Mouse (Mus musculus): ENCODE results near the gene Rundc3a. TPM values are rescaled to one million over a fixed set of nuclear protein-coding genes. Genes with fewer than 3 reads are reported as not detected.

Rundc3a gene
- polyA plus RNA-seq, 1 experiment from 2014 or later, result 1.0 TPM

- H3K36me3 ChIP-seq (ENCODE audit: control insufficient read depth, insufficient read depth, low read length), result peaks cover 9% of the 10 kb centered on the region
- H3K4me1 ChIP-seq (ENCODE audit: control insufficient read depth, insufficient read depth, low read length), result peaks cover 14% of the 10 kb centered on the region
- no peak overlapping the region for H3K4me3 ChIP-seq (ENCODE audit: low read depth, low read length)
These were observed 41.2 kb downstream of the Rundc3a start for GRCm38 (mm10) chr11:102434406-102434805.

GRCm38 (mm10) chr11:102434816-102435705 is 41.9 kb downstream of the Rundc3a start:
- no peak overlapping the region for H3K4me3 ChIP-seq (ENCODE audit: low read depth, low read length)
- no peak overlapping the region for H3K27ac ChIP-seq (replicated peaks; ENCODE audit: low read depth, low read length)
- 93% methylated on average over 11 of the region's 11 CpGs for WGBS
- H3K4me2 ChIP-seq (ENCODE audit: low read depth, severe bottlenecking), result no peak overlapping the region
- H3K9me3 ChIP-seq (ENCODE audit: control insufficient read depth, low read length), result no peaks in the 10 kb centered on the region
- no peak overlapping the region for H3K9ac ChIP-seq (ENCODE audit: low read length)
- H3K27me3 ChIP-seq (ENCODE audit: control insufficient read depth, insufficient read depth, low read length), result 0 out of 2 replicates have a peak, but pooled peaks cover 4% of the 10 kb centered on the region
- H3K36me3 ChIP-seq (ENCODE audit: control insufficient read depth, insufficient read depth, low read length), result peaks cover 9% of the 10 kb centered on the region
- no peak for DNase-seq (ENCODE audit: low spot score)
- ATAC-seq (ENCODE audit: insufficient number of reproducible peaks, low FRiP score, low TSS enrichment, low read depth), result no peak
- peaks cover 11% of the 10 kb centered on the region for H3K4me1 ChIP-seq (ENCODE audit: control insufficient read depth, insufficient read depth, low read length)

More at GRCm38 (mm10) chr11:102434406-102434805, 41.2 kb downstream of the Rundc3a start:
- ATAC-seq (ENCODE audit: insufficient number of reproducible peaks, low FRiP score, low TSS enrichment, low read depth), result no peak
- no peak overlapping the region for H3K27ac ChIP-seq (replicated peaks; ENCODE audit: low read depth, low read length)
- H3K9ac ChIP-seq (ENCODE audit: low read length), result no peak overlapping the region
- 0 out of 2 replicates have a peak, but pooled peaks cover 4% of the 10 kb centered on the region for H3K27me3 ChIP-seq (ENCODE audit: control insufficient read depth, insufficient read depth, low read length)
- peak; percentile 93 for DNase-seq (ENCODE audit: low spot score)
- no peaks in the 10 kb centered on the region for H3K9me3 ChIP-seq (ENCODE audit: control insufficient read depth, low read length)
- WGBS, result 19% methylated on average over 7 of the region's 7 CpGs
- no peak overlapping the region for H3K4me2 ChIP-seq (ENCODE audit: low read depth, severe bottlenecking)

DNA sequence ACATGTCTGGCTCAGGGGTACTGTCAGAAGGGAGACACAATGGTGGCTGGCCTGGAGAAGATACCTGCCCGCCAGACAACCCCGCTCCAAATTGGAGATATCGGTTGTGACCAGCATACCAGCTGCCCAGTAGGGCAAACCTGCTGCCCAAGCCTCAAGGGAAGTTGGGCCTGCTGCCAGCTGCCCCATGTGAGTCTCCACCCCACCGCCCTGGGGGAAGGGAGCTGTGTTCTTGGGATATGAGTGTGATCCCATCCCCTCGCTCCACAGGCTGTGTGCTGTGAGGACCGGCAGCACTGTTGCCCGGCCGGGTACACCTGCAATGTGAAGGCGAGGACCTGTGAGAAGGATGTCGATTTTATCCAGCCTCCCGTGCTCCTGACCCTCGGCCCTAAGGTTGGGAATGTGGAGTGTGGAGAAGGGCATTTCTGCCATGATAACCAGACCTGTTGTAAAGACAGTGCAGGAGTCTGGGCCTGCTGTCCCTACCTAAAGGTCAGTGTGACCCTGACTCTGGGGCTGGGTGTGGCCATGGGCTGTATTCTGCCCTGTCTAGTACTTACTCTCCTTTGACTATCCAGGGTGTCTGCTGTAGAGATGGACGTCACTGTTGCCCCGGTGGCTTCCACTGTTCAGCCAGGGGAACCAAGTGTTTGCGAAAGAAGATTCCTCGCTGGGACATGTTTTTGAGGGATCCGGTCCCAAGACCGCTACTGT is 42.7 kb downstream of the Rundc3a start:
- Histone ChIP-seq H3K4me3 (ENCODE audit: low read depth, low read length) (no peak overlapping the region), H3K4me2 (ENCODE audit: low read depth, severe bottlenecking) (no peak overlapping the region), H3K4me1 (ENCODE audit: control insufficient read depth, insufficient read depth, low read length) (peaks cover 11% of the 10 kb centered on the region), H3K27me3 (ENCODE audit: control insufficient read depth, insufficient read depth, low read length) (0 out of 2 replicates have a peak, but pooled peaks cover 4% of the 10 kb centered on the region), H3K27ac (replicated peaks; ENCODE audit: low read depth, low read length) (no peak overlapping the region), H3K36me3 (ENCODE audit: control insufficient read depth, insufficient read depth, low read length) (peaks cover 9% of the 10 kb centered on the region), H3K9me3 (ENCODE audit: control insufficient read depth, low read length) (no peaks in the 10 kb centered on the region), H3K9ac (ENCODE audit: low read length) (no peak overlapping the region)
- DNase-seq (ENCODE audit: low spot score), result no peak
- no peak for ATAC-seq (ENCODE audit: insufficient number of reproducible peaks, low FRiP score, low TSS enrichment, low read depth)
- WGBS, result 92% methylated on average over 18 of the region's 18 CpGs

DNA sequence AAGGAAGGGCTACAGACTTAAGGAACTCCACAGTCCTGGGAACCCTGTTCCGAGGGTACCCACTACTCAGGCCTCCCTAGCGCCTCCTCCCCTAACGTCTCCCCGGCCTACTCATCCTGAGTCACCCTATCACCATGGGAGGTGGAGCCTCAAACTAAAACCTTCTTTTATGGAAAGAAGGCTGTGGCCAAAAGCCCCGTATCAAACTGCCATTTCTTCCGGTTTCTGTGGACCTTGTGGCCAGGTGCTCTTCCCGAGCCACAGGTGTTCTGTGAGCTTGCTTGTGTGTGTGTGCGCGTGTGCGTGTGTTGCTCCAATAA is 43.2 kb downstream of the Rundc3a start:
- H3K4me2 ChIP-seq (ENCODE audit: low read depth, severe bottlenecking), result no peak overlapping the region
- peaks cover 11% of the 10 kb centered on the region for H3K4me1 ChIP-seq (ENCODE audit: control insufficient read depth, insufficient read depth, low read length)
- no peak overlapping the region for H3K9ac ChIP-seq (ENCODE audit: low read length)
- ATAC-seq (ENCODE audit: insufficient number of reproducible peaks, low FRiP score, low TSS enrichment, low read depth) (no peak), DNase-seq (ENCODE audit: low spot score) (no peak)
- 84% methylated on average over 10 of the region's 10 CpGs for WGBS
- H3K27me3 ChIP-seq (ENCODE audit: control insufficient read depth, insufficient read depth, low read length), result 0 out of 2 replicates have a peak, but pooled peaks cover 4% of the 10 kb centered on the region
- peaks cover 9% of the 10 kb centered on the region for H3K36me3 ChIP-seq (ENCODE audit: control insufficient read depth, insufficient read depth, low read length)
- H3K27ac ChIP-seq (replicated peaks; ENCODE audit: low read depth, low read length), result no peak overlapping the region
- H3K4me3 ChIP-seq (ENCODE audit: low read depth, low read length), result no peak overlapping the region
- no peaks in the 10 kb centered on the region for H3K9me3 ChIP-seq (ENCODE audit: control insufficient read depth, low read length)

DNA sequence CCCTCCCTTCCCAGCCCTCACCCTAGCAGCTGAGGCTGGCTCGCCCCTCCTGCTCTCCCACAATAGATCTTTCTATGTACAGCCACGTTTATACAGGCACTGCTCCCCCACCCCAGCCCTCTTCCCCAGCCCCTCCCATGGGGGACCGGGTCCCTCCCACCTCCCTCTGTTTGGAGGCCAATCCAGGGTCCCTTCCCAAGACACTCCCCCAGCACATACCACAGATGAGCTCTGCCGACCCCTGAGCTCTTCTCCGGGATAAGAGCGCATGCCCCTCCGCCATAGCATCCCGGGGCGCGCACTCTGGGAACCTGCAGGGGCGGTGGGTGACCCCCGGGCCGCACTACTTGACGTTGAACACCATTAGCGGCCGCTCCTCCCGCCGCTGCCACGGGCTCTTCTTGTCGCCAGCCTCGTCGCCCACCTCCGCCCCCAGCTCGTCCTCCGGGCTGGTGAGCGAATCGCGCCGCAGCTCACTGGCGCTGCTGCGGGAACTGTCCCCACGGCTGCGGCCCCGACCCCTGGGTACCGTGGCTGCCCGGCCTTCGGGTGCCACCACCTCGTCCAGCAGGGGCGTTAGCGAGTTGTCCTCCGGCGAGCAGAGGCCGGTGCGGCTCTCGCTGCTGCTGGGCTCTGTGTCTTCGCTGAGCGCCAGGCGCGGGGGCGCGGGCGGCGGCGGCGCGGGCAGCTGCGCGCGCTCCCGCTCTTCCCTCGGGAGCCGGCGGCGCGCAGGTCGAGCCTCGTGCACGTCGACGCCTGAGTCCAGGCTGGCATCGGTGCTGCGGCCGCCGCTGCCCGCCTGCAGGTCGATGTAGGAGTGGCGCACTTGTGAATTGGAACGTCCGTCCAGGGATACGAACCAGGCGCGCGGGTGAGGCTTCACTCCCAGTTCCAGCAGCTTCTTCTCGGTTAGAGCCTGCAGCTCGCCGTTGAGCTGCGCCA is 44.2 kb downstream of the Rundc3a start:
- WGBS, result 2% methylated on average over 85 of the region's 87 CpGs
- Histone ChIP-seq H3K27me3 (ENCODE audit: control insufficient read depth, insufficient read depth, low read length) (0 out of 2 replicates have a peak, but pooled peaks cover 4% of the 10 kb centered on the region), H3K4me1 (ENCODE audit: control insufficient read depth, insufficient read depth, low read length) (peaks cover 11% of the 10 kb centered on the region), H3K4me3 (ENCODE audit: low read depth, low read length) (peak overlapping the region; percentile 32), H3K9me3 (ENCODE audit: control insufficient read depth, low read length) (no peaks in the 10 kb centered on the region), H3K27ac (replicated peaks; ENCODE audit: low read depth, low read length) (no peak overlapping the region), H3K4me2 (ENCODE audit: low read depth, severe bottlenecking) (peak overlapping the region; percentile 82), H3K9ac (ENCODE audit: low read length) (peak overlapping the region; percentile 49), H3K36me3 (ENCODE audit: control insufficient read depth, insufficient read depth, low read length) (peaks cover 14% of the 10 kb centered on the region)
- no peak for ATAC-seq (ENCODE audit: insufficient number of reproducible peaks, low FRiP score, low TSS enrichment, low read depth)
- DNase-seq (ENCODE audit: low spot score), result peak; percentile 75

GRCm38 (mm10) chr11:102438212-102439092 is 45.2 kb downstream of the Rundc3a start:
- H3K4me2 ChIP-seq (ENCODE audit: low read depth, severe bottlenecking), result peak overlapping the region; percentile 82
- H3K9me3 ChIP-seq (ENCODE audit: control insufficient read depth, low read length), result no peaks in the 10 kb centered on the region
- H3K27me3 ChIP-seq (ENCODE audit: control insufficient read depth, insufficient read depth, low read length), result 0 out of 2 replicates have a peak, but pooled peaks cover 4% of the 10 kb centered on the region
- H3K4me1 ChIP-seq (ENCODE audit: control insufficient read depth, insufficient read depth, low read length), result peaks cover 11% of the 10 kb centered on the region
- H3K36me3 ChIP-seq (ENCODE audit: control insufficient read depth, insufficient read depth, low read length), result peaks cover 14% of the 10 kb centered on the region
- H3K9ac ChIP-seq (ENCODE audit: low read length), result peak overlapping the region; percentile 39; the same call in 1 of the 2 replicates
- H3K27ac ChIP-seq (replicated peaks; ENCODE audit: low read depth, low read length), result no peak overlapping the region
- WGBS, result 6% methylated on average over 77 of the region's 77 CpGs
- peak; percentile 98 for DNase-seq (ENCODE audit: low spot score)
- peak; percentile 23; the same call in 1 of the 2 replicates for ATAC-seq (ENCODE audit: insufficient number of reproducible peaks, low FRiP score, low TSS enrichment, low read depth)
- H3K4me3 ChIP-seq (ENCODE audit: low read depth, low read length), result peak overlapping the region; percentile 32

All from limb, embryonic 11.5 days (tissue).